Mouse (Mus musculus): ENCODE measurements at regions not wholly inside any gene's neighbourhood (a gene's known extent, or its start where the extent isn't known, plus 50 kb on each side); places are given as distances from the start of the nearest gene placed in this dataset.

GRCm38 (mm10) chr1:121176541-121176940 lies 155.8 kb downstream of the Insig2 start:
- DNase-seq (ENCODE audit: low spot score in 2 of 2) = no peak

DNA sequence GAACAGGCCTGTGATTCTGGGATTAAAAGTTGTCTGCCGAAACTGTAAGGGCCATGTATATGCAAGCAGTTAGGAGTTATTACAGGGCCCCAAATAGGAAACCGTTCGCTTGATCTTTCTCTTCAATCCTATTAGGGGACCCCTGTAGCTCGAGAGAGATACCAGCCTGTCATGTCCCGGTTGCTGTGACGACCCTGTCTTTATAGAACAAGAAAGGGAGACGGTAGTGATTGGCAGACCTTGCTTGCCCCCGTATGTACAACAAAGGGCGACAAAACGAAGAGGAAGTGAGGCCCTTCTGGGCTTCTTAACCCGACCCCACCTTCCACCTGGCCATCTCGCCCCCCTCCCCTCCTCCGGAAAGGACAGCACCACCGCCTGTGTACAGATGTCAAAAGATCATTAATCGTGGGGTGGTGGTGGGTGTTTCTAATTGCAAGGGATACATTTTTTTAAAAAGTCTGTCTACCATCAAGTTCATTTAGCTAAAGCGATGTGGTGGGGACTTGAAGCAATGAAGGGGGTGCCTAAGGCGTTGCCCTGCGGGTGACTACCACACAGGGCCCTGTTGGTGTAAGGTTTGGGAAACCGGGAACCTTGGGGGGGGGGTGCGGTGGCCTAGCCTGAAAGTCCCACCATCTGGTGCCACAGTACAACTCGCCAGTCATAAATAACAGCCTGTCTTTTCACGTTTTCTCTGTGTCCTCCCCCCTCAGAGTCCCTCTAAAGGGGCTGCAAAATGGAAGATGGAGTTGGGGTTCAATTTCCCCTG lies 155.1 kb downstream of the Insig2 start:
- DNase-seq (ENCODE audit: low spot score in 2 of 2) = no peak

- DNase-seq (ENCODE audit: low spot score in 2 of 2) = no peak
Observed at GRCm38 (mm10) chr1:121177908-121178311, 154.5 kb downstream of the Insig2 start.

- no peak for DNase-seq (ENCODE audit: low spot score in 2 of 2)
Observed at GRCm38 (mm10) chr1:121178611-121179245, 153.7 kb downstream of the Insig2 start.

DNA sequence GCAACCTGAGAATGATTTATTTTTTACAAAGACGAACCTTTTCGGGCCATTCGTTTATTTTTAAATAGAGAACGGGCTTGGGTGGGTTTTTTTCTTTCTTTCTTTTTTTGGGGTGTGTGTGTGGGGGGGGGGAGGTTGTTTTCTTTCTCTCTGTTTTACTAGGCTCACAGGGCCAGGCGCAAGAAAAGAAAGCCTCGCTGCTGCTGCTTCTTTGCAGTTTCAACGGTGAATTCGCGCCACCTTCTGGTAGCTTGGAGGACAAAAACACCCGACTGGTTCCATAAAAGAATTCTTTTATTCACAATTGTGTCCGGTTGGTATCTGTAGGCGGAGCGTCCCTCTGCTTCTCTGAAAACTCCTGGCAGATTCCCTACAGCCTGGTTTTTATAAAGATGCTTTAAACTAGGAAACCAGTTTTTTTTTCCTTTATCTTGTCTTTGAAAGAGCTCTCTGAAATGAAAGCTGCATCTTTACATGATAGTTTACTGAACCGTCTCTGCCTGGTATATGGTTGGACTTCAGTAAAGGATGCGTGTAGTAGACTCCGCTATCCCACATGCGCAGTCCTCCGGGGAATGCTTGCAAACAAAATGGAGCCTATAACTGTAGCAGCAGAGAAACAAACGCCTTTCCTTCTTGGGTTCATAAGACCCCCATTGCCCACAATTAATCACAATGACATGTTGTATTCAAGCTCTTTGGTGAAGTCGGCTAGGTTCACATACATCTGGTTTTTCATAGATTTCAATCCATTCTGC lies 151.9 kb downstream of the Insig2 start:
- peak in 1 of 2 experiments; percentile 41 for DNase-seq (ENCODE audit: low spot score in 2 of 2)

GRCm38 (mm10) chr1:121188895-121189294 lies 143.5 kb downstream of the Insig2 start:
- no peak for DNase-seq (ENCODE audit: low spot score in 2 of 2)

- no peak for DNase-seq (ENCODE audit: low spot score in 2 of 2)
Observed at GRCm38 (mm10) chr1:121194800-121195199, 137.6 kb downstream of the Insig2 start.

GRCm38 (mm10) chr1:121215843-121216242 lies 116.5 kb downstream of the Insig2 start:
- DNase-seq (ENCODE audit: low spot score in 2 of 2) = no peak

- no peak for DNase-seq (ENCODE audit: low spot score in 2 of 2)
Observed at GRCm38 (mm10) chr1:121224250-121224649, 108.1 kb downstream of the Insig2 start.

- no peak for DNase-seq (ENCODE audit: low spot score in 2 of 2)
Observed at GRCm38 (mm10) chr1:121226466-121227232, 105.7 kb downstream of the Insig2 start.

- DNase-seq (ENCODE audit: low spot score in 2 of 2) = no peak
Observed at GRCm38 (mm10) chr1:121227233-121227594, 105.2 kb downstream of the Insig2 start.

GRCm38 (mm10) chr1:121243576-121243975 lies 88.8 kb downstream of the Insig2 start:
- no peak for DNase-seq (ENCODE audit: low spot score in 2 of 2)

GRCm38 (mm10) chr1:121247556-121247955 lies 84.8 kb downstream of the Insig2 start:
- no peak for DNase-seq (ENCODE audit: low spot score in 2 of 2)

DNA sequence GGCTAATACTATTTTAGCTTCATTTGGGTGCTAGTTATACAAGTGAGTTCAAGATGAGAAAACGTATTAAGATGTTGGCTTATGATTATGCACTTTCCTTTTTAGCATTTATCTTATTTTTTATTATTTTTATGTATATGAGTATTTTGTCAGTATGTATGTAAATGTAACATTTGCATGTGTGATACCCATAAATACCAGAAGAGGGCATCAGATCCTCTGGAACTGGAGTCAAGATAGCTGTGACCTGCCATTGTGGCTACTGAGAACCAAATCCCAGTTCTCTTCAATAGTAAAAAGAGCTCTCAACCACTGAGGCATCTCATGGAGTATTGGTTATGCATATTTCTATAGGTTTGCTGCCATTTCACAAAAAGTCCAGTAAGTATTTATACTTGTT lies 83.3 kb downstream of the Insig2 start:
- no peak for DNase-seq (ENCODE audit: low spot score in 2 of 2)

- no peak for DNase-seq (ENCODE audit: low spot score in 2 of 2)
Observed at GRCm38 (mm10) chr1:121250686-121251085, 81.7 kb downstream of the Insig2 start.

DNA sequence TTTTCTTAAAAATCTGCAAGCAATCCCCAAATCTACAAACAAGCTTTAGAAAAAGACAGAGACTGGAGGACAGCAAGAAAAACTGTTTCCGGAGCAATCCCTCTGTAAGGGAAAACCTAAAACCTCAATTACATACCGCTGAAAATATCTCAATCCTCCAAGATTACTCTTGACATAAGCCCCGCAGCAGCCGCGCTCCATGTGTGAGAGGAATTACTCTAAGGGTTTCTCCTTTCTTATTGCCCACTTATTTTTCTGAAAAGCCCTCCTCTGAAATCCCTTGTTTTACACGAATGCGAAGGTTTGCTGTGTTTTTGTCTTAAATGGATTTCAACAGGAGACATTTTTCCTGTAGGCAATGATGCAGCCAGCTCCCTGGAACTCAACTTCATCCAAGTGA lies 80.3 kb downstream of the Insig2 start:
- no peak for DNase-seq (ENCODE audit: low spot score in 2 of 2)

DNA sequence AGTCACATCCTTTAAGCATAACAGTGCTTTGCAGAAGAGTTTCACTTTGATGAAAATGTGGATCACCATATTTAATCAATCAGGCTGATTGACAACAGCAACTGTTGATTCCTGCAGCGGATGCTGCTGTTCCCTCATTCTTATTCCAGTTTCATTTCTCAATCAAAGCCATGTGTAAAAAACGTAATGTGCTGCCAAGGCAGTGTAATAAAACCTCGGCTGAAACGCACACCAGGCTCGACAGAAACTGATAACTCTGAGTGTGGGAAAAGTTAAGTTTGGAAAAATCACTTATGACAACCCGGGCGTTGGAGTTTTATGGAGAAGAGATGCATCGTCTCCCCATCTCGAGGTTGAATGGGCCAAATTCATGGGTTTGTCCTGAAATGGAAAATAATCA lies 78.2 kb downstream of the Insig2 start:
- DNase-seq (ENCODE audit: low spot score in 2 of 2) = no peak
